Mouse (Mus musculus): ENCODE measurements around the gene Krt81.

Krt81 gene

GRCm38 (mm10) chr15:101453093-101453736 is 10.3 kb downstream of the Krt81 start:
- peak; percentile 87 for DNase-seq (ENCODE audit: low spot score)

- DNase-seq (ENCODE audit: low spot score): no peak
Observed at GRCm38 (mm10) chr15:101447444-101447843, 16.1 kb downstream of the Krt81 start, which contains the start of gene Krt88. Gene Krt88, plus strand, starts transcription at chr15:101447744.

GRCm38 (mm10) chr15:101446572-101446971 is 17.0 kb downstream of the Krt81 start:
- DNase-seq (ENCODE audit: low spot score): no peak

- no peak for DNase-seq (ENCODE audit: low spot score)
Observed at GRCm38 (mm10) chr15:101440837-101441236, 22.7 kb downstream of the Krt81 start.

- DNase-seq (ENCODE audit: low spot score): no peak
Observed at GRCm38 (mm10) chr15:101438555-101438954, 25.0 kb downstream of the Krt81 start, which contains the start of gene Krt87. Gene Krt87, minus strand, starts transcription at chr15:101438804.

GRCm38 (mm10) chr15:101436611-101437010 is 26.9 kb downstream of the Krt81 start:
- no peak for DNase-seq (ENCODE audit: low spot score)

GRCm38 (mm10) chr15:101424914-101425313 is 38.6 kb downstream of the Krt81 start:
- peak; percentile 69 for DNase-seq (ENCODE audit: low spot score)

- no peak for DNase-seq (ENCODE audit: low spot score)
Observed at GRCm38 (mm10) chr15:101420903-101421302, 42.6 kb downstream of the Krt81 start.

- no peak for DNase-seq (ENCODE audit: low spot score)
Observed at GRCm38 (mm10) chr15:101418950-101419349, 44.6 kb downstream of the Krt81 start.

GRCm38 (mm10) chr15:101414807-101415565 is 48.6 kb downstream of the Krt81 start:
- no peak for DNase-seq (ENCODE audit: low spot score)

- DNase-seq (ENCODE audit: low spot score): no peak
Observed at GRCm38 (mm10) chr15:101413916-101414635, 49.5 kb downstream of the Krt81 start.

- peak; percentile 87 for DNase-seq (ENCODE audit: low spot score)
Observed at GRCm38 (mm10) chr15:101412188-101412587, 51.4 kb downstream of the Krt81 start.

- peak; percentile 85 for DNase-seq (ENCODE audit: low spot score)
Observed at GRCm38 (mm10) chr15:101410775-101411174, 52.8 kb downstream of the Krt81 start, which contains the start of gene Krt7. Gene Krt7, plus strand, starts transcription at chr15:101411043.

Data from lung, postnatal 25 days (tissue).